Mouse (Mus musculus) erythroblast, adult 5-6 weeks (primary cell): ENCODE data around the gene Pate1. TPM values are rescaled to one million over a fixed set of nuclear protein-coding genes. Genes with fewer than 3 reads are reported as not detected.

ENCODE experiments used
- ATAC-seq: replicated peaks from 2 replicates; pipeline ENCODE4 v1.8.0; 2016; ENCODE audit warnings: moderate number of reproducible peaks, mild to moderate bottlenecking, moderate TSS enrichment, inconsistent platforms; ENCODE audit not compliant: poor library complexity, low FRiP score, severe bottlenecking
- total RNA-seq, 2 experiments: library from RNA; stranded (forward) in 1 of 2; stranded (reverse) in 1 of 2; fragments of 150-400 nt in 1 of 2; fragments of 200-764, 138-1000 nt in 1 of 2; gene quantifications; 2 replicates each; pipeline versions ENCODE4 v1.2.3 to v1.2.4; 2015 to 2017; ENCODE audit warnings: low replicate concordance in 2 of 2

Gene Pate1
- not detected in 2 replicates for total RNA-seq (2015; ENCODE audit: low replicate concordance)
- not detected in 2 replicates for total RNA-seq (2017; ENCODE audit: low replicate concordance)

- no peak for ATAC-seq
Measured at GRCm38 (mm10) chr9:35687013-35687412, at the start of gene Pate1. Gene Pate1 (minus strand): TSS chr9:35687390.

GRCm38 (mm10) chr9:35707265-35707664, 20.1 kb upstream of the Pate1 start:
- no peak for ATAC-seq

- no peak for ATAC-seq
Measured at GRCm38 (mm10) chr9:35691924-35692323, 4.7 kb upstream of the Pate1 start.

GRCm38 (mm10) chr9:35673557-35673956, 13.6 kb downstream of the Pate1 start:
- ATAC-seq, result no peak

- ATAC-seq, result no peak
Measured at GRCm38 (mm10) chr9:35648102-35648501, 39.1 kb downstream of the Pate1 start, which contains the start of gene Pate3. Gene Pate3 (minus strand): TSS chr9:35648202.

Other genes with a start within 250 kb of the Pate1 start
- not detected in 2 replicates for gene Gm1113, start 169.1 kb downstream of the Pate1 start, total RNA-seq (2015; ENCODE audit: low replicate concordance)
- not detected in 2 replicates for gene Gm1113, start 169.1 kb downstream of the Pate1 start, total RNA-seq (2017; ENCODE audit: low replicate concordance)
- 0.21 TPM in 1 of 2 replicates, not detected in the other for gene Ddx25, start 128.9 kb downstream of the Pate1 start, total RNA-seq (2015; ENCODE audit: low replicate concordance)
- not detected in 2 replicates for gene Ddx25, start 128.9 kb downstream of the Pate1 start, total RNA-seq (2017; ENCODE audit: low replicate concordance)
- 1.5 and 9.4 TPM in 2 replicates for gene Pus3, start 128.8 kb downstream of the Pate1 start, total RNA-seq (2015; ENCODE audit: low replicate concordance)
- 3.4 and 6.0 TPM in 2 replicates for gene Pus3, start 128.8 kb downstream of the Pate1 start, total RNA-seq (2017; ENCODE audit: low replicate concordance)
- not detected in 2 replicates for gene Pate2, start 117.1 kb downstream of the Pate1 start, total RNA-seq (2015; ENCODE audit: low replicate concordance)
- gene Pate2, start 117.1 kb downstream of the Pate1 start, total RNA-seq (2017; ENCODE audit: low replicate concordance), result not detected in 2 replicates
- gene Hyls1, start 117.0 kb downstream of the Pate1 start, total RNA-seq (2015; ENCODE audit: low replicate concordance), result 4.8 and 15.4 TPM in 2 replicates
- gene Hyls1, start 117.0 kb downstream of the Pate1 start, total RNA-seq (2017; ENCODE audit: low replicate concordance), result 5.5 and 6.0 TPM in 2 replicates
- not detected in 2 replicates for gene Pate4, start 75.4 kb downstream of the Pate1 start, total RNA-seq (2015; ENCODE audit: low replicate concordance)
- gene Pate4, start 75.4 kb downstream of the Pate1 start, total RNA-seq (2017; ENCODE audit: low replicate concordance), result not detected in 2 replicates
- gene Pate3, start 39.2 kb downstream of the Pate1 start, total RNA-seq (2015; ENCODE audit: low replicate concordance), result not detected in 2 replicates
- not detected in 2 replicates for gene Pate3, start 39.2 kb downstream of the Pate1 start, total RNA-seq (2017; ENCODE audit: low replicate concordance)
- gene Gm17677, start 53.7 kb upstream of the Pate1 start, total RNA-seq (2015; ENCODE audit: low replicate concordance), result not detected in 2 replicates
- gene Gm17677, start 53.7 kb upstream of the Pate1 start, total RNA-seq (2017; ENCODE audit: low replicate concordance), result not detected in 2 replicates
- not detected in 2 replicates for gene Gm17727, start 90.7 kb upstream of the Pate1 start, total RNA-seq (2015; ENCODE audit: low replicate concordance)
- gene Gm17727, start 90.7 kb upstream of the Pate1 start, total RNA-seq (2017; ENCODE audit: low replicate concordance), result not detected in 2 replicates
- gene Gm27235, start 102.7 kb upstream of the Pate1 start, total RNA-seq (2015; ENCODE audit: low replicate concordance), result not detected in 2 replicates
- not detected in 2 replicates for gene Gm27235, start 102.7 kb upstream of the Pate1 start, total RNA-seq (2017; ENCODE audit: low replicate concordance)
- not detected in 2 replicates for gene D730048I06Rik, start 102.7 kb upstream of the Pate1 start, total RNA-seq (2015; ENCODE audit: low replicate concordance)
- gene D730048I06Rik, start 102.7 kb upstream of the Pate1 start, total RNA-seq (2017; ENCODE audit: low replicate concordance), result not detected in 2 replicates
- gene 9230110F15Rik, start 156.8 kb upstream of the Pate1 start, total RNA-seq (2015; ENCODE audit: low replicate concordance), result not detected in 2 replicates
- gene 9230110F15Rik, start 156.8 kb upstream of the Pate1 start, total RNA-seq (2017; ENCODE audit: low replicate concordance), result 0.17 TPM in 1 of 2 replicates, not detected in the other
- gene 9230113P08Rik, start 221.0 kb upstream of the Pate1 start, total RNA-seq (2015; ENCODE audit: low replicate concordance), result not detected in 2 replicates
- not detected in 2 replicates for gene 9230113P08Rik, start 221.0 kb upstream of the Pate1 start, total RNA-seq (2017; ENCODE audit: low replicate concordance)